Mouse (Mus musculus): Measurements from ENCODE around the gene Tdp1. TPM values are rescaled to one million over a fixed set of nuclear protein-coding genes. Genes with fewer than 3 reads are reported as not detected.

Tdp1 gene
- total RNA-seq, 2 experiments from 2014 or later: 4.5 to 4.7 TPM

DNA sequence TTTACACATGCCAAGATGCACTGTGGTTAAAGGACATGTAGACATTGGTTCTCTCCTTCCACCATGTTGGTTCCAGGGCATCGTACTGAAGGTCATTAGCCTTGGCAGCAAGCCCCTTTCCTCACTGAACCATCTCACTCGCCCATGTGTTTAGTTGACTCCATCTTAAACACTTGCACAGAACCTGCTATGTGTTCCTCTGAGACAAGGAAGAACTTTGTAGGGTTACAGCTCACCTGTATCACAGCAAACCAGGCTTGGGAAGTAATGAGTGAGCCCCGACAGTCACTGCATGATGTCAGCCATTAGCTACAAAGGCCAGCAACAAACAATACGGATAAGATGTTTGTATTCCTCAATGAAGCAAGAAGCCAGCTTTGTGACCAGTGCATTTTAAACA, 13.5 kb downstream of the Tdp1 start:
- no peak for DNase-seq (ENCODE audit: low spot score)

DNA sequence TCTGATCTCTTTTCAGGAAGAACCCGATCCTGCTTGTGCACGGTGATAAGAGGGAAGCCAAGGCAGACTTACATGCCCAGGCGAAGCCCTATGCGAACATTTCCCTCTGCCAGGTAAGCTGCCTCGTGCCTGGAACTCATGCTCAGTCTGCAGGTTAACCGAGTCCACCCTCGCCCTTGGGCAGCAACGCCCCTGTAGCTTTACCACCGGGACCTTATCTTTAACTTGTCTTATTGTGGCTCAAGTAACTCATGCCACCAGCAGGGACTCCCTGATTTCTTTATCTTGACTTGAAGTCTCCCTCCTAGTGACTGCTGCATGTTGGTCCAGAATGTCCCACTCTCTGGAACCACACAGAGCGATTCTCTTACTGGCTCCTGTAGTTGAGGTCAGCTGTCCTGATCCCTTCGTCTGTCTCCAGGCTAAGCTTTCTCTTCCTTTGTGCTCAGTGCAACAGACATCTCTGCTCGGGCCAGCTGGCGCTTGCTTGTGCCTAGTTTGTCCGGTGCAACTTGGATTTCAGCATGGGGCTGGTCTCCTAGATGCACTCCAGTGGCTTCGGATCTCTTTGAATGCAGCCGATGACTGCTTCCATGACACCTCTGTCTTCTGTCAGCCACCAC, 14.0 kb downstream of the Tdp1 start:
- no peak for DNase-seq (ENCODE audit: low spot score)

DNA sequence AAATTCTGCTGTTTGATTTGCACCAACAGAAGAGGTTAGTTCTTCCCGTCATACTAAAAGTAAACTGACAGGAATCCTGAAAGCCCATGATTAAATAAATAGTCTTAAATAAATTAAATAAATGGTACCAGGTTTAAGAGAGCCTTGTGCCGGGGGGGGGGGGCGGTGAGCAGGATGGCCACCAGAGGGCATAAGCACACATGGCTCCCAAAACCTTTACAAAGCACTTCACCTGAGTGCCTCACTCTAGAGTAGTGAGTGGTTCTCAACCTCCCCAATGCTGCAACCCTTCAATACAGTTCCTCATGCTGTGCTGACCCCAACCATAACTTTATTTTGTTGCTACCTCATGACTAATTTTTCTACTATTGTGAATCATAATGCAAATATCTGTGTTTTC, 15.7 kb downstream of the Tdp1 start:
- DNase-seq (ENCODE audit: low spot score): no peak

DNA sequence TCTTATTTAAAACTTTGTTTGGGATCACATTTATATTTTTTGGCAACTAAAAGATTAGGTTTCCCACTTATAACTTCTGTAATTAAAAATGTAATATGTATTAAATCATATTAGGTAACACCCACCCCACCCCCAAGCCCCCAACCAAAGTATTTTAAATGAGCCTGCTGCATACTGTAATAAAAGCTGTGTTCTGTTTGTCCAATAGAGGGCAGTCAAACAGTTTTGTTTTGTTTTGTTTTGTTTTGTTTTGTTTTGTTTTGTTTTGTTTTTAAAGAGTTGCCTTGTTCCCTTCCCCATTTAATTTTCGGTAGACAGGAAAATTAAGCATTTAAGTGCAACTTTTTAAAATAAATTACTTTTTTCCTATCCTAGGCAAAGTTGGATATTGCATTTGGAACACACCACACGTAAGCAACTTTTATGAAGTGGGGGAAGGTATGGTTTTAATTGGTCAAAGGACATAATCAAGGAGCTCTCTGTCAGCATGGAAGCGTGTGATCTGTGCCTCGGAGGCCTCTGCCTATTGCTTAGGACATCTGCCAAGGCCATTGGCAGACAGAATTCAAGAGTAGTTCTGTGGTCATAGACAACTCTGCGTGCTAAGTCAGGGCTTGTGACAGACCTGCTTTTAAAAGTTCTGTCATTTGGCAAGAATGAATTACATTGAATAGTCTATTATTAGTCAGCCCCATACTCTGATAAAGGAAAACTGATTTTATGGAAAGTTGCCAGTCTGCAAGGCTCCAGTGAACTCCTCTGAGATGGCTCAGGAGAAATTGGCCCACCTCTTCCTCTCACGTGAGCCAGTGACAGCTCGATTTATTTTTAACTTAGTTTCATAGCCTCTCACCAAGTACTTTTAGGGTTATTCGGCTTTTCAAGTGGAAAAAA, 17.9 kb downstream of the Tdp1 start:
- DNase-seq (ENCODE audit: low spot score): peak; percentile 16

DNA sequence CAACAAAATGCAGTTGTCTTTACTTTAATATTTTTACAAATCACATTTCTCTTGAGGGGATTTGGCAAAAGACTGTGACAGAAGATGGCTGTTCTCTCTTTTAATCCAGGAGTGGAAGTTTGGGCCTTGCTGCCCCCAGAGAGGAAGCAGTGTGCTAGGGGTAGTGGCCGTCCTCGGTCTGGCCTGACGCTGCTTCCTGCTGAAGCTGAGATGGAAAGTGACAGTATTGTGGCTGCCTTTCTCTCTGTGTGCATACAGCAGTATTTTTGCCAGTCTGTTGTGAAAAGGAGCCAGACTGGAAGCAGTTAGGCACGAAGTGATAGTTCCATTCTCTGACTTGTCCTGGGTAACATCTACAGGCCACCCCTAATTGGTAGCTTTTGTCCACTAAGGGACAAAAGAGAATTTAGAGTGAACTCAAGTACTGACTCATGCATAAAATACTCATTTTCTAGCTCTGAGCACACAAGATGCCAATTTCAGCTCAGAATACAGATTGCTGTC, 18.6 kb downstream of the Tdp1 start:
- DNase-seq (ENCODE audit: low spot score): no peak

DNA sequence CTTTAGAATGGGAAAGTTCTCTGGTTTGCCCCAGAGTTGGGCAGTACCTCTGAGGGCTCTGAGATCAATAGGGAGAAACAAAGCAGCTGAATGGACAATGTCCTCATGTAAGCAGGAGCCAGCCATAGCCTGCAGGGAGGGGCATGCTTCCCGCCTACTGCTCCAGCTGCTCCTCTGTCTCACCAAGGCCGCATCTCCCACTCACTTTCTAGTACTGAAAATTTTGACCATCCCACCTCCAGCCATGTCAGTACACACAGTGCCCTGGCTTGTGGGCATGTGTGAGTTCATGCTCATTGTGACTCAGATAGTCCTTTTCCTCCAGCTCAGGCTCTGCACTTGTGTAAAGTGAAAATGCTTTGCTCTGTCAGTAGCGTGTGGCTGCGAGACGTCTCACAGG, 20.2 kb downstream of the Tdp1 start:
- no peak for DNase-seq (ENCODE audit: low spot score)

DNA sequence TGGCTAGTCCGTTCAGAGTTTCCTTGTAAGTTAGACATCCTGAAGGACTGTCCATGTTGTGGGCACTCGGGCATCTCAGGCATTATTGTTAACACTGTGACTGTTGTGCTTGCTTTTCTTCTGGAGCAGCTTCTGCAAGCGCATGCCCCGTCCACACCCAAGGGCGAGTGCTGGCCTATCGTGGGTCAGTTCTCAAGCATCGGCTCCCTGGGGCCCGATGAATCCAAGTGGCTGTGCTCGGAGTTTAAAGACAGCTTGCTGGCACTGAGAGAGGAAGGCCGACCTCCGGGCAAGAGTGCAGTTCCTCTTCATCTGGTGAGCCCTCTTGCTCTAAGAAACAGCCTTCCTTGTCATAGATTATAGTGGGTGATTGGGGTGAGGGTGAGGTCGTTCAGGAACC, 27.1 kb downstream of the Tdp1 start:
- DNase-seq (ENCODE audit: low spot score): no peak

DNA sequence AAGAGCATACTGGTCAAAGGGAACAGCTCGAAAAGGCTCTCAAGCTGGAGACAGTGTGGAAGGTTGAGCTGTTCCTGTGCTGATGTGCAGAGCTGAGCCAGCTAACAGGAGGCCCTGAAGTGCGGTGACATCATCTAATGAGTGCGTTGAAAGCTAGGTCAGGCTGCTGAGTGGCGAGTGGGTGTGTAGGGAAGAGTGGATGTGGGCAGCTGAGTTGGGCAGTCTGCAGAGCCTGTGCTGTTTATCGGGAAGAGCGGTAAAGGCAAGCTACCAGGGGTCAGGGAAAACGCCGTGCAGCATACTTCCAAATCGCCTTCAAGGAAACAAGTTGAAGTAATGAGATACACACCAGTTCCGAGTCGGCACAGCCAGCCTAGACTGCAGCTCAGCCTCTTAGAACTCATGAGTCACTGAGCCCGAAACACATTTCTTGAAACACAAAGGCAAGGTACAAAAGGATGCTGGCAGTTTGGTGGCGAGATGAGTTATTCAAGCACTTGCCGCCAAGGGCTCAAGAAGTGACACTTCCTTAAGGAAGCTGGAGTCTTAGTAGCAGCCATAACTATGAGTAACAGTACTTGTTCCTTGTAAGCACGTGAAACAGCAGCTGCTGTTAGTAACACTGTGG, 33.6 kb downstream of the Tdp1 start:
- no peak for DNase-seq (ENCODE audit: low spot score)

DNA sequence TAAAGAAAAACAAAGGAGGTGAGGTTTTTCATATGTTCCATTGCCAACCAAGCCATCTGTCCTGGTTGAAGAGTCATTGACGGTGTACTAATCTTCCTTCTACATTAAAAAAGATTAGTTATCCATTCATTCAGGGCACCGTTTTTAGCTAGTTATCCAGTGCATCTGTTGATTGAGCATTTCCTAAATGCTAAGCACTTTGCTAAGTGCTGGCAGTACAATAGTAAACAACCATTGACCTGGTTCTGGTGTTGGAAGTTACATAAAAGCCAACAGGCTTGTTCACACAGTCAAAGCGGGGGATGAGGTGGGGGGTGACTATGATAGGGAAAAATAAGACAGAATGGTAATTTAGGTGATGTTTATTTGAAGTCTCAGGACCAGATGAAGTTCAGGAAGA, 35.3 kb downstream of the Tdp1 start:
- no peak for DNase-seq (ENCODE audit: low spot score)

DNA sequence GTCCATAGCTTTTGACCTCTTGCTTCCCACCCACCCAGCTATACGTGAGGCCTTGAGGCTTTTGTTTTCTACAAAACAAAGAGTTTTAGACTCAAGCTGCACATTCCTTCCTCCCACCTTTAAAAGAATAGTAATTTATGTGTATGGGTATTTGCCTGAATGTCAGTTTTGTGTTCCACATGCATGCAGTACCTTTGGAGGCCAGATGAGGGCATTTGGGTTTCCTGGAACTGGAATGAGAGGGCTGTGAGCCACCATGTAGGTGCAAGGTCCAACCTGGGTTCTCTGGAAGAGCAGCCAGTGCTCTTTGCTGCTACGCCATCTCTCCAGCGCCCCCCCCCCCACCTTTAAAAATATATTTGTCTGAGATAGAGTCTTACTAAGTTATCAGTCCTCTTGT, 36.7 kb downstream of the Tdp1 start:
- no peak for DNase-seq (ENCODE audit: low spot score)

DNA sequence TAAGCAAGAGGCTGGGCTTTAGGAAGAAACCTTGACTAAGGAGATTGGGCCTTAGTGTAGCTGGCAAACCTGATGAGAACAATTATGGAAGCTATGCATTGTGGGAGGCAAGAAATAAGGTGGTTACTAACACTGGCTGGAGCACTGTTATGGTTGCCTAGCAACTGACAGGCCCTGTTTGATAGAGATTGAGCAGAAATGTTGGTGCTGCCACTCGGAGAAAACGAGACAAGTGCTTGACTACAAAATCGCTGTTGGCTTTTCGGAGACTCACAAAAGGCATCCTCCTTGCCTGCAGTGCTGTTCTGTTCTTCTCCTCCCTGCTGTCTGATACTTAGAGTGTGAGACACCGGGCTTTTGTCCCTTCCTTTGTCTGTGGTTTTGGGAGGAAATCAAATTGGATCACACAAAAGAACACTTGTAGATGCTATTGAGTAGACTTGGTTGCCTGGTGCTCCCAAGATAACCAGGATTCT, 38.9 kb downstream of the Tdp1 start:
- no peak for DNase-seq (ENCODE audit: low spot score)

DNA sequence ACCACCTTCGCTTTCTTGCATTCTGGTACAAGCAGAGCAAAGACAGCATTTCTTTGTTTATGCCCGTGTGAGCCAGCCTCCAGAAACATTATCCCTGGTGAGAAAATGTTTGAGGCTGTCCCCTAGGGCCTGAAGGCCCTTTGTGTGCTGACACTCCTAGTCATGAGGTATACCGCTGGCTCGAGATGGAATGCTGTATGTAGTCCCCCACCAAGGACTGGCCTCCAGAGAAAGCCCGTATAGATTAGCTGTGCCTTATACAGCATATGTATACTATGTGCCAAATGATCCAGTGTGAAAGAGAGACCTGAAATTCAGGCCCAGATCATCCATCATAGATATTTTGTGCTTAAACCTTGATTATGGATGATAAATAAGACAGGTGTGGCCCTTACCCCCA, 39.4 kb downstream of the Tdp1 start:
- no peak for DNase-seq (ENCODE audit: low spot score)

DNA sequence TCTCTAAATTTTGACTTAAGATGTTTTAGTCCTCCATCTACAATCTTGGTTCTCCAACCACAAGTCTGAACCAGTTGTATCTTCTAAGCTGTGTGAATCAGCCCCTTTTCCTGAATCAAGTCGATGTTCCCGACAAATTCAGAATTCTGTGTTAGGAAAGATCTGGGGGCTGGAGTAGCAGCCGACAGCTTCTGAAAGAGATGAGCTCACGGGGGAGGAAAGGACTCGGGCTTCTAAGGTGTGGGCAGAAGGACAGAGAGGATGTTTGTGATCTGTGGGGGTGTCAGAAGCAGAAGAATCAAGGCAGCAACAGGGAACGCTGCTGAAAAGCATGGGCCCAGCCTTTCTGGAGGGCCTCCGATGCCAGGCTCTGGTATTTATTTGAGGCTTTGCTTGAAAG, 44.0 kb downstream of the Tdp1 start:
- DNase-seq (ENCODE audit: low spot score): no peak

DNA sequence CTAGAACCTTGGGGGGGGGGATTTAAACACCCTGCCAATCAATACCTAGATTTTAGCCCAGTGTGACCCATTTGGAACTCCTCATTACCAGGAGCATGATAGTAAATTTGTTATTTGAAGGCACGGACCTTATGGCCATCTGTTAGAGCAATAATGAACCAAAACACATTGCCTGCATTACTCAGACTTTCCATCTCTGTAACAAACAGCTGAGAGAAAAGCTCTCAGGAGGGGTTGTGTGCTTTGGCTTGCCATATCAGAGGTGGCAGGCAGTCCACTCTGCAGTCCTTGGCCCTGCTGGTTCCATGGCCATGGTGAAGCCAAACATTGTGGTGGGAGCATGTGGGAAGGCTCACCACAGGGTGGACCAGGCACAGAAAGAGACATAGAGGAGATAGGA, 44.8 kb downstream of the Tdp1 start:
- no peak for DNase-seq (ENCODE audit: low spot score)

DNA sequence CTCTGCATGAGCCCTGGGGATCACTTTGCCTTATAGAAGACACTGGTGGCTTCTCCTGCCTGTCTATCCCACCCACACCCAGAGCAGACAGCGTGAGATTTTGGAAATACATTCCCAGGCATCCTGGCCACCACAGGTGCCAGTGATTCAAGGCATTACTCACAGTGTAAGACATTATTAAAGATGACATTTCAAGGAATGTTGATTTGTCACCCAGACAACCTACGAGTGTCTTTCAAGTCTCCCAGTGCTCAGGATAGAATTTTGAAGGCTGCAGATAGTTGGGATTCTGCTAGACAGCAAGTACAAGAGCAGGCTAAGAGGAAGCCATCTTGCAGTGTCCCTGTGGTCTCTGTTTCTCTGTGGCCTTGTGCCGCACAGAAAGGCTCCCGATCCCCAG, 47.9 kb downstream of the Tdp1 start:
- DNase-seq (ENCODE audit: low spot score): no peak

DNA sequence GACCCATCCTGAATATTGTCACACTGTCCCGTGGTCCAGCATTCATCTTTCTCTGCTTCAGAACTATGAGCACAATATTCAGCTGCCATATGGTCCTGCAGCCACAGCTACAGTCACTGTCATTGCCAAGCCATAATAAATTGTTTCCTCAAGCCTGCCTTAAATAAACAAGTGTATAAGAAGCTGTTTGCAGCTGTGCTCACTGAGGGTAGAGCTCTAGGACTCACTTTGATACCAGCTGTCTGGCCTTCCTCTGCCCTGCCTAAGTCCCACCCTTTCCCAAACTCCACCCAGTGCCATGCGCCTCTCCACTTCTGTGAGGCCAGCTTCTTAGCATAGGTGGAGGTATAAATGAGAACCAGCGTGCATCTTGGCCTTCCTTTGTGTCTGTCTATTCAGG, 49.3 kb downstream of the Tdp1 start:
- no peak for DNase-seq (ENCODE audit: low spot score)

DNA sequence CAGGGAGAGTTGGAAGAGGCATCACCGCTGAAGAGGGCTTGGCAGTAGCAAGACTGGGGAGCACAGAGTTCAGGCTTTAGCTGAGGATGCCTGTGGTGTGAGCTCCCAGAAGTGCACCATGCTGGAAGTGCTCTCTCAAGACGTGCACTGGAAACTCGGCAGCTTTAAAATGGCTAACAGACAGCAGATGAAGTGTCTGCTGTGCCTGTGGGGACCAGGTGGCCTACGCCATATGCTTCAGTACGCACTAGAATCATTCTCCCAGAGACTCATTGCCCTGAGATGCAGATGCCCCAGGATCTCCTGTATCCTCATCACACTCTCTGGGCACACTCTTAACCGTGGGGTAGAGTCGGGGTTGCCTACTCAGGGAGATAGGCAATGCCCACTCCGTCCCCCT, 51.1 kb downstream of the Tdp1 start:
- DNase-seq (ENCODE audit: low spot score): no peak

DNA sequence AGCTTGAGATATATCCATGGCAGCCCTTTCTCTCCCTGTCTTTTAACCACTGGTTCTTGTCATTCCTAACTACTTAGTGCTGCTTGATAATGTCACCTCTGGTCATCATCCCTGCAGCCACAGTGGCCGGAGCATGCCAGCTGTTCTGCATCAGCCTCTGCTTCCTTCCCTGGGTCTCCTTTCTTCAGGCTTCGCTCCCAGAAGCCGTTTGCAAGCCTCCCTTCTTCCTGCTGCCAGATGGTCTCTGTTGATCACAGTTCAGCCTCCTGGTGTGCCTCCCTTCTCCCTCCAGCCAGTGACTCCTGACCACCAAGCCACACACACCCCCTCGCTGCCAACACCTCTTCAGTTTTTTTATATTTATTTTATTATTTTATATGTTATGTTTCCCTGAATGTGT, 54.2 kb downstream of the Tdp1 start:
- no peak for DNase-seq (ENCODE audit: low spot score)

DNA sequence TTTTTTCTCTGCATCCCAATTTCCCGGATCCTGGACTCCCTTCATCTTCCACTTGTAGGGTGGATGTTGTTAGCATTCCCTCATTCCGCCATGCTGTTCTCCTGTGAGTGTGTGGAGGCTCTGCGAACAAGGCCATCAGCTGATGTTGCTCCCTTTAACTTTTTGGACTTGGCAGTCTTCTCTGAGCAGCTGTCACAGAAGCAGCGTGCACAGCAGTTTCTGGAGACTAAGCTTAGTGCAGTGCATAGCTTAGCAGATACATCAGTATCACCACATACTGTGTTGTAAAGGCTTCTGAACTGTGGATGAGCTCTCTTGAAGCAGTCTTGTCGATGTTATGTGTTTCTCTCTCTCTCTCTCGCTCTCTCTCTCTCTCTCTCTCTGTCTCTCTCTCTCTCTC, 54.9 kb downstream of the Tdp1 start:
- DNase-seq (ENCODE audit: low spot score): no peak

DNA sequence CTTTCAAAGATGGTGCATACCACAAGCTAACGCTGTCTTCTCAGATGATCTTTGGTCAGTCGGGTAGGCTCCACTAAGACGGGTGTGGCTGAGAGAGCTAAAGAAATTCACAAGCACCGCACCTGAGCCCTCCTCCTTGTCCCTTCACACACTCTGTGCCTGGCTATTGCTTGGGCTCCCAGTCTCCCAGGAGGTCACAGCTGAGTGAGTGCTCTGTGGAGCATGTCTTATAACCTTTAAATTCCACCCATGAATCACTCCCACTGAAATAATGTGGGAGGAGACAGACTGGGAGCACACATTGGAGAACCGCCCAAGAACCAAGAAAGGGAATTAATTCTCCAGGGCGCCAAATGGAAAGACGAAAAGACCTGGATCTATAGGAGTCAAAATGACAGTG, 56.4 kb downstream of the Tdp1 start:
- DNase-seq (ENCODE audit: low spot score): no peak

DNA sequence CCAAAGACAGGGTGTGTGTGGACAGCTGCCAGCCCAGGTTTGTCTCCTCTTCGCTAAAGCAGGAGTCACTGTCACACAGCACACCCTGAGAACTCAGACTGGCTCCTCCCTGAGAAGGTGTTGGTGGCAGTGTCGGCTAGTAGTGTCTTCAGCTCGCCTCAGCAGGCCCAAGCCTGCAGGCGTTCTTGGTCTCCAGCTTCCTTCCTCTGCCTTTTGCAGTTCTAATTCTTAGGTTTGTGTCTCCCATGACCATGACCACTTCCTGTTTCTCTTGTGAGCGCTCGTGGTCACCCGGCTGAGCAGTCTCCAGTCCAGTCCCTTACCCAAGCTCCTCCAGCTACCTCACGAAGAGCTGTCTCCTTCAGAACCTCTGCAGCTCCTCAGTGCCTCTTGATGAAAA, 58.1 kb downstream of the Tdp1 start:
- no peak for DNase-seq (ENCODE audit: low spot score)

DNA sequence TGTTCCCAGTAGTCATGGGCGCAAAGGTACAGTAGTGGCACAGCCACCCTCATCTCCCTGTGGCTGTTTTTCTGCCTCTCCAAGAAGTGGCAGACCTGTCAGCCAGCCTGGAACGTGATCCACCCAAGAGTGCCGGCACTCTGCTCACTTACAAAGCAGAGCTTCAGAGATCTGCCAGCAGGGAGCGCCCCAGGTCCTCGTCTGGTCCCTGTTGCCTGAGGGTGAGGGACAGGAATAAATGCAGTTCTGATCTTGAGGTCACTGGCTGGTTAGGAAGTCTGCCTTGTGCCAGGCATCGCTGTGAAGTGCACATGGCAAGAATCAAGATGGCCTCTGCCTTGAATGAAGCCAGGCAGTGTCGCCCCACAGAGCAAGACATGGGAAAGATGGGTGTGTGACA, 68.6 kb downstream of the Tdp1 start:
- DNase-seq (ENCODE audit: low spot score): peak; percentile 60

DNA sequence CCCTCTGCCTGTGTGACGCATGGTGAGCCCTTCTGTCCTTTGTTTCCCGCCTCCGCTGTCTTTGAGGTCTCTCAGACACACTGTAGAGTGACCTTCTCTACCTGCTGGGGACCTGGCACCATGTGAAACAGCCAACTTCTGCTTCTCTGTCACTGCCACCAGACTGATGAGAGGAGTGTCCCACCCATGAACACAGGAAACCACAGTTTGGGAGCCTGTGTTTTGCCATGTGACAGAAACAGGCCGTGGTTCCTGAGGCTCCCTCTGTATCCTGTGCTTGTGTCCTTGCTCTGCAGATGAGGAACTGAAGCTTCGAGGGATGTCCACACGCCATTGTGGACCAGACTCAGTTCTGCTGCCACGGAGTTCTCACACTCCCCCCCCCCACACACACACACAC, 72.1 kb downstream of the Tdp1 start:
- no peak for DNase-seq (ENCODE audit: low spot score)

Data from gastrocnemius, adult 18-20 months (tissue).